Mouse (Mus musculus) heart, adult 2 months (tissue): ENCODE measurements at regions not wholly inside any gene's neighbourhood (a gene's known extent, or its start where the extent isn't known, plus 50 kb on each side); places are given as distances from the start of the nearest gene placed in this dataset.

Source experiments
- CTCF ChIP-seq: fragments of 200-600 bp; IDR thresholded peaks from 2 replicates; pipeline ENCODE4 v1.8.1; 2022; ENCODE audit warnings: antibody characterized with exemption, mild to moderate bottlenecking, moderate library complexity
- EP300 ChIP-seq: fragments of 200-500 bp; IDR thresholded peaks from 2 replicates; pipeline ENCODE4 v1.6.1; 2011; ENCODE audit warnings: low read depth, low read length, control low read depth; ENCODE audit not compliant: insufficient read depth
- POLR2A ChIP-seq: fragments of 200-500 bp; IDR thresholded peaks from 2 replicates; pipeline ENCODE4 v1.6.1; 2011; ENCODE audit warnings: mild to moderate bottlenecking, low read depth, low read length, control low read depth; ENCODE audit not compliant: insufficient read depth

GRCm38 (mm10) chr15:96234783-96235182 is 52.5 kb upstream of the Arid2 start:
- no peak for TF ChIP-seq CTCF
- TF ChIP-seq EP300 = no peak
- TF ChIP-seq POLR2A = no peak
